Mouse (Mus musculus): ENCODE measurements around the gene Asxl1. TPM values are rescaled to one million over a fixed set of nuclear protein-coding genes. Genes with fewer than 3 reads are reported as not detected.

The Asxl1 gene
- 16.6 TPM for polyA plus RNA-seq (2014; fragmentation: Illumina TruSeq; extraction: RNeasy Lipid Tissue Mini Kit (QIAGEN cat#74804); ENCODE audit: low read depth, low replicate concordance)

GRCm38 (mm10) chr2:153345454-153346220 is at the start of gene Asxl1:
Gene Asxl1 (plus strand): TSS chr2:153345829.

Other genes with a start within 250 kb of the Asxl1 start
- gene Hck, start 237.4 kb upstream of the Asxl1 start, polyA plus RNA-seq (2014; fragmentation: Illumina TruSeq; extraction: RNeasy Lipid Tissue Mini Kit (QIAGEN cat#74804); ENCODE audit: low read depth, low replicate concordance) = 0.52 TPM
- gene Tm9sf4, start 184.5 kb upstream of the Asxl1 start, polyA plus RNA-seq (2014; fragmentation: Illumina TruSeq; extraction: RNeasy Lipid Tissue Mini Kit (QIAGEN cat#74804); ENCODE audit: low read depth, low replicate concordance) = 30.9 TPM
- 2.6 TPM for gene Tspyl3, start 120.4 kb upstream of the Asxl1 start, polyA plus RNA-seq (2014; fragmentation: Illumina TruSeq; extraction: RNeasy Lipid Tissue Mini Kit (QIAGEN cat#74804); ENCODE audit: low read depth, low replicate concordance)
- 8.0 TPM for gene Plagl2, start 104.4 kb upstream of the Asxl1 start, polyA plus RNA-seq (2014; fragmentation: Illumina TruSeq; extraction: RNeasy Lipid Tissue Mini Kit (QIAGEN cat#74804); ENCODE audit: low read depth, low replicate concordance)
- 34.2 TPM for gene Pofut1, start 104.3 kb upstream of the Asxl1 start, polyA plus RNA-seq (2014; fragmentation: Illumina TruSeq; extraction: RNeasy Lipid Tissue Mini Kit (QIAGEN cat#74804); ENCODE audit: low read depth, low replicate concordance)
- 23.9 TPM for gene Kif3b, start 54.4 kb upstream of the Asxl1 start, polyA plus RNA-seq (2014; fragmentation: Illumina TruSeq; extraction: RNeasy Lipid Tissue Mini Kit (QIAGEN cat#74804); ENCODE audit: low read depth, low replicate concordance)
- not detected for gene 4930404H24Rik, start 147.0 kb downstream of the Asxl1 start, polyA plus RNA-seq (2014; fragmentation: Illumina TruSeq; extraction: RNeasy Lipid Tissue Mini Kit (QIAGEN cat#74804); ENCODE audit: low read depth, low replicate concordance)
- gene Nol4l, start 184.1 kb downstream of the Asxl1 start, polyA plus RNA-seq (2014; fragmentation: Illumina TruSeq; extraction: RNeasy Lipid Tissue Mini Kit (QIAGEN cat#74804); ENCODE audit: low read depth, low replicate concordance) = 4.8 TPM